ENCODE assay signal across 25 mouse cellular contexts in genomic region chr6:91743886-91744285, GRCm38 (mm10).
DNase-seq lines count a peak whose midpoint lies in the region; ATAC-seq lines count a peak whose summit lies in the region.
"Had no signal": no experiment of that assay in that cellular context is flagged by ENCODE, and none has a peak within 500 bp of the region (broad histone marks: within the 10 kb centered on the region; RNA-seq: fewer than 3 reads in every experiment).

No protein-coding gene starts in this region.

- no peaks in the 10 kb centered on the region; the same call in 1 of the 2 replicates for H3K9me3 ChIP-seq in heart, embryonic 12.5 days (replicated peaks)
- no peaks in the 10 kb centered on the region for H3K9me3 ChIP-seq in limb, embryonic 12.5 days
- H3K9me3 ChIP-seq in limb, embryonic 10.5 days (replicated peaks), result no peaks in the 10 kb centered on the region
- H3K9me3 ChIP-seq in embryonic facial prominence, embryonic 15.5 days (replicated peaks), result no peaks in the 10 kb centered on the region
- H3K9me3 ChIP-seq: embryonic facial prominence, embryonic 12.5 days; heart, embryonic 15.5 days; liver, embryonic 12.5 days had no signal

- no peak overlapping the region for H3K4me2 ChIP-seq in heart, embryonic 12.5 days
- H3K4me2 ChIP-seq in limb, embryonic 12.5 days, result no peak overlapping the region
- no peak overlapping the region for H3K4me2 ChIP-seq in embryonic facial prominence, embryonic 15.5 days (replicated peaks)
- H3K4me2 ChIP-seq: embryonic facial prominence, embryonic 12.5 days; heart, embryonic 15.5 days; hindbrain, embryonic 12.5 days; liver, embryonic 12.5 days had no signal

- peaks cover 81% of the 10 kb centered on the region for H3K36me3 ChIP-seq in heart, embryonic 12.5 days
- peaks cover 84% of the 10 kb centered on the region for H3K36me3 ChIP-seq in limb, embryonic 12.5 days
- peaks cover 92% of the 10 kb centered on the region for H3K36me3 ChIP-seq in limb, embryonic 10.5 days
- H3K36me3 ChIP-seq in embryonic facial prominence, embryonic 15.5 days, result peaks cover 62% of the 10 kb centered on the region

- H3K27me3 ChIP-seq in heart, embryonic 12.5 days (replicated peaks), result 0 out of 2 replicates have a peak, but pooled peaks cover 6% of the 10 kb centered on the region
- H3K27me3 ChIP-seq in limb, embryonic 12.5 days, result no peaks in the 10 kb centered on the region
- no peaks in the 10 kb centered on the region for H3K27me3 ChIP-seq in limb, embryonic 10.5 days (ENCODE audit: low read depth, poor library complexity, severe bottlenecking)
- H3K27me3 ChIP-seq in embryonic facial prominence, embryonic 15.5 days, result no peaks in the 10 kb centered on the region
- H3K27me3 ChIP-seq: embryonic facial prominence, embryonic 12.5 days; heart, embryonic 15.5 days; hindbrain, embryonic 12.5 days; liver, embryonic 12.5 days had no signal

- WGBS in heart, embryonic 12.5 days, result 51% methylated on average over 4 of the region's 4 CpGs
- WGBS in limb, embryonic 12.5 days, result 49% methylated on average over 4 of the region's 4 CpGs
- WGBS in limb, embryonic 10.5 days, result 49% methylated on average over 4 of the region's 4 CpGs
- WGBS in embryonic facial prominence, embryonic 15.5 days, result 62% methylated on average over 4 of the region's 4 CpGs

- H3K27ac ChIP-seq in heart, embryonic 12.5 days (ENCODE audit: poor library complexity, severe bottlenecking), result no peak overlapping the region
- H3K27ac ChIP-seq in limb, embryonic 12.5 days, result peak overlapping the region; percentile 41; the same call in 1 of the 2 replicates
- H3K27ac ChIP-seq in limb, embryonic 10.5 days, result no peak overlapping the region
- 0 out of 2 replicates have a peak overlapping the region, but pooled peaks have one; percentile 29 for H3K27ac ChIP-seq in embryonic facial prominence, embryonic 15.5 days (replicated peaks)
- H3K27ac ChIP-seq: embryonic facial prominence, embryonic 12.5 days; heart, embryonic 15.5 days; hindbrain, embryonic 12.5 days; liver, embryonic 12.5 days; macrophage had no signal

- H3K4me3 ChIP-seq in heart, embryonic 12.5 days, result no peak overlapping the region
- no peak overlapping the region for H3K4me3 ChIP-seq in limb, embryonic 12.5 days (replicated peaks)
- H3K4me3 ChIP-seq in limb, embryonic 10.5 days, result no peak overlapping the region
- no peak overlapping the region for H3K4me3 ChIP-seq in embryonic facial prominence, embryonic 15.5 days (replicated peaks)
- H3K4me3 ChIP-seq: embryonic facial prominence, embryonic 12.5 days; erythroblast, embryonic 14.5 days; heart, embryonic 15.5 days; hindbrain, embryonic 12.5 days; liver, embryonic 12.5 days had no signal

- no peaks in the 10 kb centered on the region for H3K4me1 ChIP-seq in heart, embryonic 12.5 days (replicated peaks)
- peaks cover 6% of the 10 kb centered on the region; the same call in 1 of the 2 replicates for H3K4me1 ChIP-seq in limb, embryonic 12.5 days (replicated peaks)
- no peaks in the 10 kb centered on the region for H3K4me1 ChIP-seq in limb, embryonic 10.5 days
- H3K4me1 ChIP-seq in embryonic facial prominence, embryonic 15.5 days, result peaks cover 16% of the 10 kb centered on the region
- H3K4me1 ChIP-seq: embryonic facial prominence, embryonic 12.5 days; heart, embryonic 15.5 days; hindbrain, embryonic 12.5 days; liver, embryonic 12.5 days had no signal

- no peak for DNase-seq in heart, adult 8-10 months (ENCODE audit: low spot score)
- DNase-seq in limb, embryonic 10.5 days (ENCODE audit: low spot score), result no peak
- DNase-seq in kidney, postnatal 14 days, result peak; percentile 57
- DNase-seq in left cerebral cortex, adult 11 months (ENCODE audit: low spot score), result no peak
- no peak for DNase-seq in adrenal gland, postnatal 14 days
- DNase-seq: adrenal gland, adult 2 months; cerebellum, adult 2 months; cerebellum, postnatal 14 days; layer of hippocampus, adult 9-11 months; liver, postnatal 0 days; thymus, postnatal 4 days had no signal

- no peak for ATAC-seq in heart, embryonic 12.5 days (ENCODE audit: insufficient number of reproducible peaks, low FRiP score)
- ATAC-seq in limb, embryonic 12.5 days (ENCODE audit: insufficient number of reproducible peaks, insufficient read depth, low FRiP score, low TSS enrichment, low read depth), result no peak
- ATAC-seq in embryonic facial prominence, embryonic 15.5 days (ENCODE audit: insufficient number of reproducible peaks, low FRiP score, low TSS enrichment, low read depth), result no peak
- ATAC-seq: CD4-positive, CD25-positive, alpha-beta regulatory T cell, adult 4 months; forebrain, embryonic 16.5 days; intestine, embryonic 16.5 days; liver, embryonic 12.5 days; liver, postnatal 0 days; lung, postnatal 0 days; midbrain, embryonic 16.5 days had no signal

- peak overlapping the region; percentile 9; the same call in 1 of the 2 replicates for H3K9ac ChIP-seq in heart, embryonic 12.5 days
- H3K9ac ChIP-seq in limb, embryonic 12.5 days (replicated peaks), result no peak overlapping the region
- no peak overlapping the region for H3K9ac ChIP-seq in embryonic facial prominence, embryonic 15.5 days
- H3K9ac ChIP-seq: embryonic facial prominence, embryonic 12.5 days; heart, embryonic 15.5 days; hindbrain, embryonic 12.5 days; liver, embryonic 12.5 days; liver, postnatal 0 days had no signal

Comparison
In these comparisons a context has a peak if more than half of its experiments do, and no peak if none do; other contexts are left out.
1. H3K27ac ChIP-seq: peak in limb, embryonic 12.5 days (single experiment) and embryonic facial prominence, embryonic 15.5 days (single experiment); none in heart, embryonic 12.5 days (single experiment) and limb, embryonic 10.5 days (single experiment).